Mouse (Mus musculus) kidney, postnatal 14 days (tissue): ENCODE results near the gene Hist1h4d.
"Not testable (repeated sequence)": the region's sequence is repeated elsewhere in the genome, so short reads cannot be mapped to it uniquely, and the experiment has no call there.

Source experiments
- DNase-seq: peaks from one replicate; pipeline ENCODE4 v3.0.0; 2022; ENCODE audit warnings: mixed read lengths

Gene Hist1h4d

GRCm38 (mm10) chr13:23573898-23574524, 7.4 kb upstream of the Hist1h4d start, which contains the start of the genes Hist1h2bf and Hist1h2ad:
Hist1h2bf (minus strand) TSS chr13:23574196.
Hist1h2ad (plus strand) TSS chr13:23574381.
- DNase-seq: peak; percentile 94

GRCm38 (mm10) chr13:23574546-23575170, 6.7 kb upstream of the Hist1h4d start:
- DNase-seq: not testable (repeated sequence)

DNA sequence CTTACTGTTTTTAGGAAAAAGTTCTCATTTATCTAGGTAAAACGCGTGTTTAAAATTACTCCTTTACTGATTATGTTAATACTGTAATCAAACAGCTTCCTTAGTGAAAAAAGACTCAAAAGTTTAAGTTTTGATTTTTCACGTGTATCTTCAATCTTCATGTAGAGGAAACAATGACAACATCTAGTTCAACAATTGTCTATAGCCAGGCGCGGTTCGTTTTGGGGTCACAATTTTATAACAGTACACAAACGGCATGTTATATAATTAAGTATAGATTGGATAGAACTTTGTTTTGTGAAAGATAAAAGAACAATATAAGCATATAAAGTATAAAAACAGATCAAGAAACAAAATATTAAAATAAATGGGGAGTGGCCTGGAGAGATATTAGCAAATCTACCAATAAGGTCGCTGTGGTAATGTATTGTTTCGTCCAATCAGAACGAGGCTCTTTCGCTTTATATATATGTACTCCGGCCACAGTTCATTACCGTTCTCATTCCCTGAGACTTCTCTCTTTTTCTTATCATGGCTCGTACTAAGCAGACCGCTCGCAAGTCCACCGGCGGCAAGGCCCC, 6.0 kb upstream of the Hist1h4d start, which contains the start of gene Hist1h3d:
Gene Hist1h3d (plus strand): TSS at position 493 of the 581 bp plus-strand sequence.
- DNase-seq: peak; percentile 73

DNA sequence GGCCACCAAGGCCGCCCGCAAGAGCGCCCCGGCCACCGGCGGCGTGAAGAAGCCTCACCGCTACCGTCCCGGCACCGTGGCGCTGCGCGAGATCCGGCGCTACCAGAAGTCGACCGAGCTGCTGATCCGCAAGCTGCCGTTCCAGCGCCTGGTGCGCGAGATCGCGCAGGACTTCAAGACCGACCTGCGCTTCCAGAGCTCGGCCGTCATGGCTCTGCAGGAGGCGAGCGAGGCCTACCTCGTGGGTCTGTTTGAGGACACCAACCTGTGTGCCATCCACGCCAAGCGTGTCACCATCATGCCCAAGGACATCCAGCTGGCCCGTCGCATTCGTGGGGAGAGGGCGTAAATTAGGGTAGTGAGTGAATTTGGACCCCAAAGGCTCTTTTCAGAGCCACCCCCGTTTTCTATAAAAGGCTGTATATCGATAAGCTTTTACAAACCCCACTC, 5.5 kb upstream of the Hist1h4d start:
- DNase-seq: not testable (repeated sequence)

DNA sequence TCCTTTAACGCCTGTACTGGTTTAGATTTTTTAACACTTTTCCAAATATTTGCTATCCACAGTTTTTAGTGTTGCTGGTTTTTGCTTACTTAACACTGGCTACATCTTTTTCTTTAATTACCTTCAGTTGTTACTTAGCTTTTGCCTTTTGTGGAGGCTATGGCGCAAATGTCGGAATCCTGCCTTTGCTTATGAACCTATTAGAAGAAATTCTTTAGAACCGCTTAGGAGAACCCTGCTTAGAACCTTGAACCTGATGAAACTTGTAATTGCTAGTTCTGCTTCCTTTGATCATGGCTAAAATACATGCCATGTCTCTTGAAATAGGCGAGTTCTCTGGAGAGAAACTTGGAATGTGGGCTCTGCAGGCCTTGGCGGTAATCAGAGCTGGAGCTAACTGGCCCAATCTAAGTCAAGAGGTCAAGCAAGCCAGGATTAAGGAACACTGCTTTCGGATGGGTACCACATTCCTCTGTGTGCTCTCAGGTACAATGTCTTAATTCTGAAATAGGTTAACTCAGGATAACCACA, 5.0 kb upstream of the Hist1h4d start:
- DNase-seq: no peak

DNA sequence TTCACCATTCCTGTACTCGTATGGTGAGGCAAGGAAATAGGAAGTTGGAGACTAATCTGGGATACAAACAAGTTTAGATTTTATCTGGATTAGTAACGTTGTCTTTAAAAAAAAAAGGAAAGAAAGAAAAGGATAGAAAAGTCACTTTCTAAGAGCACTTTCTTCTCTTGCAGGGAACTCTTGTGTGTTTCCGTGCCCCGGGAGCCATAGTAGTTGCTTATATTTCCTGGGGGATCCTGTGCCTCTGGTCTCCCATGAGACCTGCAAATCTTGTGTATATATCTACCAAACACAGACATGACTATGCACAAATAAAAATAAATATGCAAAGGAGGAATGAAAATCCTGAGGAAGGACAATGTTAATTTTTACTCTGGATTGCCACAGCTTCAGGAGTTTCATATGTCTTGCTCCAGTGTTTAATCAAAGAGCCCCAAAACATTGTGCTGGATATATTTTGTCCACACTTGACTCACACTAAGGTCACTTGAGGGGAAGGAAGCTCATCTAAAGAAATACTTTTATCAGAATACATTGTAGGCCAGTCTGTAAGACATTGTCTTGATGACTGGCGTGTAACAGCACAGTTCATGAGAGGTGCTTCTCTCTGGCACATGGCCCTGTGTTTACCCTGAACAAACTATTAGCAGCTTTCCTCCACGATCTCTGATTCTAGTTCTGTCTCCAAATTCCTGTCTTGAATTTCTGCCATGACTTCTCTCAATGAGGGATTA, 4.3 kb upstream of the Hist1h4d start:
- DNase-seq: no peak

GRCm38 (mm10) chr13:23577835-23578234, 3.6 kb upstream of the Hist1h4d start:
- no peak for DNase-seq

DNA sequence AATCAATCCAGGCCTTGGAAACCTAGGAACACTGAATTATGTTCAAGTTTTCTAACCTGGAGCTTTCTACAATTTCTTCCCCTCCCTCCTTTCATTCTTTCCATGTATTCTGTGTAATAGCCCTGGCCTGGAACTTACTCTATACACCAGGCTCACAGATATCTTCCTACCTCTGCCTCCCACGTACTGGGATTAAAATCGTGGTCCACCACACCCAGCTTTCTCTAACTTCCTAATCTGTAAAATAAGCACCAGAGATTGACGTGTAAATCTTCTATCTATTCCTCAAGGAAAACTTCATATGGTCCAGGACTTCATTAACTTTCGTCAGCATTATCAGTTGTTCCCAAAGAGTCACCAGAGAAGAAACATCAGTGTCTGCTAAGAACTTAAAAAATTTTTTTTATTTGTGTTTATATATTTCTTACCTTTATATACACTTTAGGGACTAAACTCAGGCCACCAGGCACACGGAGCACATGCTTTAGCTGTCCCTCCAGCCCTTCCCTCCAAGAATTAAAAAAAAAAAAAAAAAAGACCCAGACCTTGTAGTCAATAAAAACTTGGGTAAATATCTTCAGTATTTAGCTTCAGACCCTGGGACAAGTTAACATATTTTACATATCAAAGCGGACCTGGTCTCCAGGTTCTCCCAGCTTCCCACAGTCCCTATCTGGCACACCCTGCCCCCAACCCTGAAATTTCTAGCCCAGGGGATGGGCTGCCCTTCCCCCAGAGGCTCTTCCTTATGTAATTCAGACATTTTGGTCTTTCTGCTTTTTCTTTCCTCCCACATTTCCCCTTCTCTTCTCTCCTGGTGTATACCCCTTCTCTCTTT, 1.0 kb downstream of the Hist1h4d start:
- no peak for DNase-seq

DNA sequence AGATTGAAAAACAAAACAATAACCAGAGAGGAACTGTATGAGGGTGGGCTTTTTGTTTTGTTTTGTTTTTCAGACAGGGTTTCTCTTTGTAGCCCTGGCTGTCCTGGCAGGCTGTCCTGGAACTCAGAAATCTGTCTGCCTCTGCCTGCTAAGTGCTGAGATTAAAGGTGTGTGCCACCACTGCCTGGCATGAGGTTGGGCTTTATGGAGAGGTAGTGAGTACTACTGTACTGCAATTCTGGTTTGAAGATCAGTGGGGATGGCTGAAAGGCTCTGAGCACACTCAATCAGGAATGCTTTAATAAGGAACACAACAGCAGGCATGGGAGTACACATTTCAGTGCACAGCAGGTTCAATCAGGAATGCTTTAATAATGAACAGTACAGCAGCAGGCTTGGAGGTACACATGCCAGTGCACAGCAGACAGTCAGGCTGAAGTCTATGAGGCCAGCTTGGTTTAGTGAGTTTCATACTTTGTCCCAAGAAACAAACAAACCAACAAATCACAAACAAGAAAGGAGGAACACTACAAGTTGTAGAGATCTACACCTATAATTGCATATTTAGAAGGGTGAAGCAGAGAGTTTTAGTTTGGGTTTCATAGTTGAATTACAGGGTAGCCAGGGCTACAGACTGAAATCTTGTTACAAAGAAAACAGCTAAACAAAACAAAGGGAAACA, 2.1 kb downstream of the Hist1h4d start:
- no peak for DNase-seq

GRCm38 (mm10) chr13:23584331-23584730, 2.9 kb downstream of the Hist1h4d start:
- no peak for DNase-seq

- peak; percentile 76 for DNase-seq
Measured at GRCm38 (mm10) chr13:23585029-23585441, 3.6 kb downstream of the Hist1h4d start.

- DNase-seq: peak; percentile 81
Measured at GRCm38 (mm10) chr13:23585442-23586098, 4.2 kb downstream of the Hist1h4d start.

GRCm38 (mm10) chr13:23586099-23586939, 4.9 kb downstream of the Hist1h4d start:
- no peak for DNase-seq

DNA sequence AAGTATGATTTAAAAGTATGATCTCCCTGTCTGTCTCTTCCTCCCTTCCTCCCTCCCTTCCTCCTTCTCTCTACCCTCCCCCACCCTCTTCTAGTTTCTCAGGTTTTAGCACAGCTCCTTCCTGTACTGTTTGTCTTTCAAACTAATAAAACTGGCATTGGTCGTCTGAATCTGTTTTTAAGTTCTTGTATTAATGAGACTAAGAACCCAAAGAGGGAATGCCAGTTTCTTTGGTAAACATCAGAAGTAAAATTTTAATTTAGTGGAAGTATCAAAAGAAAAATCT, 5.5 kb downstream of the Hist1h4d start:
- DNase-seq: no peak

- no peak for DNase-seq
Measured at GRCm38 (mm10) chr13:23591206-23591605, 9.8 kb downstream of the Hist1h4d start.

- DNase-seq: not testable (repeated sequence)
Measured at GRCm38 (mm10) chr13:23591886-23592285, 10.5 kb downstream of the Hist1h4d start.

GRCm38 (mm10) chr13:23592614-23593013, 11.2 kb downstream of the Hist1h4d start:
- DNase-seq: no peak

GRCm38 (mm10) chr13:23593051-23593770, 11.8 kb downstream of the Hist1h4d start:
- peak; percentile 42 for DNase-seq

GRCm38 (mm10) chr13:23595185-23595584, 13.8 kb downstream of the Hist1h4d start:
- no peak for DNase-seq
